Mouse (Mus musculus) ovary, postnatal 14 days (tissue): ENCODE results near the gene Ccdc86.

Experiments
- DNase-seq: peaks from one replicate; pipeline ENCODE4 v3.0.0; 2022; ENCODE audit warnings: low spot score

The Ccdc86 gene

GRCm38 (mm10) chr19:10907891-10908290 is 41.2 kb downstream of the Ccdc86 start:
- DNase-seq, result peak; percentile 50

DNA sequence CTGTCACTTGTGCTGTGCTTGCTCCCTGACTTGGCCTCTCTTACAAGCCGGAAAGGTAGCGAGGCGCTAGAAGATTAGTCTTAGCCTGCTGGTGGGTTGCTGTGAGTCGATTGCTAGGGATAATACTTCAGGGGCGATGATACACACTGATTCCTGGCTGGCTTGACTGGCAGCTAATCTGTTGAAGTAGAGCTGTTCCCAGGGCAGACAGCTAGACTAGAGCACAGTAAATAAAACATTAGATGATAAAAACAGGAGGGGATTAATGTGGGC is 43.4 kb downstream of the Ccdc86 start:
- DNase-seq, result no peak

GRCm38 (mm10) chr19:10904927-10905727 is 43.9 kb downstream of the Ccdc86 start:
- DNase-seq, result peak; percentile 30

DNA sequence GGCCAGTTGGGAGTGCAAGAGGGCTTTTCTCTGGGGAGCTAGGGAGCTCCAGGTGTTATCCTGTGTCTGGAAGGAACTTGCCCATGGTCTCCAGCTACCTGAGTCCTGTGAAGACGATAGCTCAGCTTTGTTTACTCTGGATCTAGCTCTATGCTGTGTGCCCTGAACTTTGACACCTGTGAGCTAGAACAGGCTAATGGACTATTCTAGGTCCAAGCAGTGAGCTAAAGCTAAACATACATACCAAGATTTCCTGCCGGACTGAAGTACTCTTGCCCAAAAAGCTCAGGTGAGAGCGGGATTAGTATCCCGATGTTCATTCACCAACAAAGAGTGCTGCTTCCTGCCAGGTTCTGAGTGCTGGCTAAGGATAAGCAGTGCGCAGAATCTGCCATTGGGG is 44.6 kb downstream of the Ccdc86 start:
- no peak for DNase-seq

GRCm38 (mm10) chr19:10901046-10901445 is 48.0 kb downstream of the Ccdc86 start:
- DNase-seq, result no peak

- DNase-seq, result no peak
Observed at GRCm38 (mm10) chr19:10900315-10900714, 48.8 kb downstream of the Ccdc86 start.

DNA sequence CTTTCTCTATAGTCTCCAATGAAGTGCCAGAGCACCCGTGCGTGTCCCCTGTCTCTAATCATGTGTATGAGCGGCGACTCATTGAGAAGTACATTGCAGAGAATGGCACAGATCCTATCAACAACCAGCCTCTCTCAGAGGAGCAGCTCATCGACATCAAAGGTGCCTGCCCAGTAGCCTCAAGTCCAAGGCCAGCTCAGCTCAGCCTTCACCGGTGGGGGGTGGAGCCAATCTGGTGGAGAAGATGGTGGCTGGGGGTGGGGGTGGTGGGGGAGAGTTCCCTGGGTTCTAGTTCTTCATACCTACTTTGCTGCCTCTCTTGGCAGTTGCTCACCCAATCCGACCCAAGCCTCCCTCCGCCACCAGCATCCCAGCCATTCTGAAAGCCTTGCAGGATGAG is 51.6 kb downstream of the Ccdc86 start:
- no peak for DNase-seq

GRCm38 (mm10) chr19:10896849-10897248 is 52.2 kb downstream of the Ccdc86 start:
- DNase-seq, result no peak

- DNase-seq, result no peak
Observed at GRCm38 (mm10) chr19:10895708-10896107, 53.4 kb downstream of the Ccdc86 start.

DNA sequence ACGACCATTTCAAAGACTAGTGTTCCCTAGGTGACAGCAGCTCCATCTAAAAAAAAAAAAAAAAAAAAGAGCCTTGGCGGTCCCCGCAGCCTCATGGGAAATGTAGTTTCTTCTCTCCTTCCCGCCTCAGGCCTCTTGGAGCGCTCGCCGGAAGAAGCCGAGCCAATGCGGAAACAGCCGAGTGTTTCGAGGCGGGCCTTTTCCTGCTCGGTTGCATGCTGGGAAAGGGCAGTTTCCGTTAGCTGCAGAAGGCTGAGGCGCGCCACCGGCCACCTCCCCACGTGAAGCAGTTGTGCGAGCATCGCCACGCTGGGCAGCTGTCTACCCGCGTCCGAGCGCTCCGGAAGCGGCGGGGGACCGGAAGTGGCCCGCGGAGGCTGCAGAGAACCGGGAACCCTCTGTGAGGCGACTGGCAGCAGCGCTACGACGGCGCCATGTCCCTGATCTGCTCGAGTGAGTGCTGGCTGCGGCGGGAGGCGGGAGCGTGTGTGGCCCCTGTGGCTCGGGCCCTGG is 54.0 kb downstream of the Ccdc86 start, which contains the start of gene Prpf19:
TSS of gene Prpf19 (plus strand) at position 216 of the 513 bp plus-strand sequence.
- DNase-seq, result peak; percentile 93

- DNase-seq, result no peak
Observed at GRCm38 (mm10) chr19:10892201-10892600, 56.9 kb downstream of the Ccdc86 start.
